Mouse (Mus musculus) limb, embryonic 13.5 days (tissue): ENCODE measurements at regions not wholly inside any gene's neighbourhood (a gene's known extent, or its start where the extent isn't known, plus 50 kb on each side); places are given as distances from the start of the nearest gene placed in this dataset.

Source experiments
- ATAC-seq: fragments of 200-750 bp; cut with Nextera tagmentation; 2 replicates; pipeline ENCODE4 v1.8.0; 2017; ENCODE audit warnings: low read depth, moderate number of reproducible peaks, moderate TSS enrichment; ENCODE audit not compliant: low FRiP score
- H3K27ac ChIP-seq: fragments of 300-500 bp; sonication (generic); 2 replicates; pipeline ENCODE4 v1.5.1; 2015; ENCODE audit warnings: inconsistent platforms, mild to moderate bottlenecking, moderate library complexity
- H3K27me3 ChIP-seq: fragments of 300-500 bp; sonication (generic); 2 replicates; pipeline ENCODE4 v1.6.1; 2015; ENCODE audit warnings: mild to moderate bottlenecking, inconsistent platforms
- H3K36me3 ChIP-seq: fragments of 300-500 bp; sonication (generic); 2 replicates; pipeline ENCODE4 v1.6.1; 2015; ENCODE audit warnings: inconsistent platforms, mild to moderate bottlenecking, moderate library complexity
- H3K4me1 ChIP-seq: fragments of 300-500 bp; sonication (generic); 2 replicates; pipeline ENCODE4 v1.6.1; 2015; ENCODE audit warnings: inconsistent platforms
- H3K4me2 ChIP-seq: fragments of 300-500 bp; sonication (generic); replicated peaks from 2 replicates; pipeline ENCODE4 v1.6.1; 2015; ENCODE audit warnings: inconsistent platforms, mild to moderate bottlenecking, moderate library complexity
- H3K4me3 ChIP-seq: fragments of 300-500 bp; sonication (generic); 2 replicates; pipeline ENCODE4 v1.5.1; 2015; ENCODE audit warnings: moderate library complexity, mild to moderate bottlenecking, inconsistent platforms
- H3K9ac ChIP-seq: fragments of 300-500 bp; sonication (generic); 2 replicates; pipeline ENCODE4 v1.6.1; 2015; ENCODE audit warnings: mild to moderate bottlenecking, inconsistent platforms
- H3K9me3 ChIP-seq: fragments of 300-500 bp; sonication (generic); 2 replicates; pipeline ENCODE4 v1.6.1; 2016; ENCODE audit warnings: inconsistent platforms
- WGBS: fragments of 180-500 bp; shearing (Covaris S2); methylation state at CpG from one replicate; pipeline ENCODE4 v1.1.7; 2015; 5-methylcytosine and 5-hydroxymethylcytosine counted together

GRCm38 (mm10) chr10:116645108-116645507 lies 63.8 kb upstream of the Cnot2 start:
- ATAC-seq: no peak
- Histone ChIP-seq H3K9ac (no peak overlapping the region), H3K4me2 (no peak overlapping the region), H3K4me1 (no peaks in the 10 kb centered on the region), H3K9me3 (no peaks in the 10 kb centered on the region), H3K27me3 (no peaks in the 10 kb centered on the region), H3K4me3 (no peak overlapping the region), H3K36me3 (no peaks in the 10 kb centered on the region), H3K27ac (no peak overlapping the region)
- WGBS: 81% methylated on average over 9 of the region's 9 CpGs
